Mouse (Mus musculus) ES-E14 (cell line): ENCODE measurements at regions not wholly inside any gene's neighbourhood (a gene's known extent, or its start where the extent isn't known, plus 50 kb on each side); places are given as distances from the start of the nearest gene placed in this dataset.

Experiments
- DNase-seq: peaks from one replicate; pipeline ENCODE4 v3.0.0-alpha.2; 2013; ENCODE audit warnings: low read depth, low spot score
- H3K27ac ChIP-seq: 2 replicates; pipeline ENCODE4 v1.5.1; 2012; ENCODE audit warnings: low read depth, mild to moderate bottlenecking, low read length, moderate library complexity, mixed read lengths; ENCODE audit not compliant: poor library complexity, insufficient read depth, severe bottlenecking
- H3K36me3 ChIP-seq: 2 replicates; pipeline ENCODE4 v1.6.1; 2012; ENCODE audit warnings: mild to moderate bottlenecking, low read length, moderate library complexity, mixed read lengths; ENCODE audit not compliant: control insufficient read depth, poor library complexity, insufficient read depth, severe bottlenecking
- H3K4me1 ChIP-seq, 2 experiments: fragments of 150-350 bp in 1 of 2; sonication (generic) in 1 of 2; 2 replicates each; pipeline ENCODE4 v1.6.1; 2012; ENCODE audit warnings: low read length in 2 of 2, mild to moderate bottlenecking in 1 of 2, mixed read lengths in 1 of 2; ENCODE audit not compliant: control insufficient read depth in 2 of 2, insufficient read depth in 2 of 2, poor library complexity in 1 of 2
- H3K4me3 ChIP-seq, 2 experiments: fragments of 150-350 bp in 1 of 2; sonication (generic) in 1 of 2; 2 replicates each; pipeline ENCODE4 v1.5.1; 2012; ENCODE audit warnings: low read length in 2 of 2, low read depth in 1 of 2, mild to moderate bottlenecking in 1 of 2, mixed read lengths in 1 of 2; ENCODE audit not compliant: insufficient read depth in 1 of 2, poor library complexity in 1 of 2, severe bottlenecking in 1 of 2
- H3K9ac ChIP-seq: 2 replicates; pipeline ENCODE4 v1.6.1; 2012; ENCODE audit warnings: low read depth, mild to moderate bottlenecking, low read length, mixed read lengths; ENCODE audit not compliant: poor library complexity, insufficient read depth, severe bottlenecking
- H3K9me3 ChIP-seq: fragments of 150-350 bp; sonication (generic); 2 replicates; pipeline ENCODE4 v1.6.1; 2012; ENCODE audit warnings: low read depth, mild to moderate bottlenecking, low read length; ENCODE audit not compliant: control insufficient read depth, insufficient read depth
- CHD2 ChIP-seq: IDR thresholded peaks from 2 replicates; pipeline ENCODE4 v1.6.1; 2014; ENCODE audit warnings: mild to moderate bottlenecking, low read depth, low read length, inconsistent platforms
- HCFC1 ChIP-seq: IDR thresholded peaks from 2 replicates; pipeline ENCODE4 v1.6.1; 2012; ENCODE audit warnings: low read length, inconsistent platforms, borderline replicate concordance; ENCODE audit not compliant: insufficient read depth
- MAFK ChIP-seq: IDR thresholded peaks from 2 replicates; pipeline ENCODE4 v1.6.1; 2014; ENCODE audit warnings: mild to moderate bottlenecking, low read depth, low read length, inconsistent platforms; ENCODE audit not compliant: insufficient read depth
- ZC3H11A ChIP-seq: IDR thresholded peaks from 2 replicates; pipeline ENCODE4 v1.6.1; 2012; ENCODE audit warnings: low read depth, mild to moderate bottlenecking, inconsistent platforms, low read length, borderline replicate concordance
- ZNF384 ChIP-seq: IDR thresholded peaks from 2 replicates; pipeline ENCODE4 v1.6.1; 2012; ENCODE audit warnings: low read depth, low read length, inconsistent platforms
- in situ Hi-C, 2 experiments: fragments of 600-800 bp; cut with MboI; formaldehyde crosslinking; loops; one replicate each; pipeline ENCODE4 v1.15.1; 2025; ENCODE audit warnings: low sequenced_read_pairs in 2 of 2, inconsistent platforms in 1 of 2; ENCODE audit not compliant: unreplicated experiment in 2 of 2

- Histone ChIP-seq H3K9ac (no peak overlapping the region), H3K4me3 (no peak overlapping the region), H3K9me3 (no peaks in the 10 kb centered on the region), H3K4me1 (no peaks in the 10 kb centered on the region), H3K27ac (no peak overlapping the region), H3K36me3 (no peaks in the 10 kb centered on the region)
- TF ChIP-seq ZC3H11A (no peak), CHD2 (no peak), ZNF384 (no peak), MAFK (no peak), HCFC1 (no peak)
- DNase-seq: no peak
- in situ Hi-C loops: no loop called here
Observed at GRCm38 (mm10) chr13:35226142-35226829, 199.4 kb upstream of the Eci2 start.

- Histone ChIP-seq H3K9me3 (no peaks in the 10 kb centered on the region), H3K9ac (no peak overlapping the region), H3K36me3 (no peaks in the 10 kb centered on the region), H3K4me1 (no peaks in the 10 kb centered on the region), H3K27ac (no peak overlapping the region), H3K4me3 (no peak overlapping the region)
- in situ Hi-C loops: no loop called here
- DNase-seq: no peak
- TF ChIP-seq MAFK (no peak), HCFC1 (no peak), ZC3H11A (no peak)
Observed at GRCm38 (mm10) chr13:35226944-35227343, 200.0 kb upstream of the Eci2 start.

GRCm38 (mm10) chr13:35229601-35230000 lies 202.7 kb upstream of the Eci2 start:
- DNase-seq: no peak
- TF ChIP-seq ZNF384 (no peak), HCFC1 (no peak)
- no peak overlapping the region for H3K27ac ChIP-seq
- H3K4me3 ChIP-seq: no peak overlapping the region
- no peak overlapping the region for H3K9ac ChIP-seq
- no peaks in the 10 kb centered on the region for H3K4me1 ChIP-seq
- H3K9me3 ChIP-seq: no peaks in the 10 kb centered on the region
- no peaks in the 10 kb centered on the region for H3K36me3 ChIP-seq
- in situ Hi-C loops: no loop called here

- no peak for TF ChIP-seq MAFK
- no peak for TF ChIP-seq CHD2
- no peak for TF ChIP-seq ZC3H11A
- TF ChIP-seq HCFC1: no peak
- no peak for TF ChIP-seq ZNF384
- no peak overlapping the region for H3K4me3 ChIP-seq
Observed at GRCm38 (mm10) chr13:35233636-35234035, 206.7 kb upstream of the Eci2 start.

GRCm38 (mm10) chr13:35241443-35241842 lies 214.5 kb upstream of the Eci2 start:
- no peaks in the 10 kb centered on the region for H3K36me3 ChIP-seq
- no peak for TF ChIP-seq MAFK
- TF ChIP-seq HCFC1: no peak
- TF ChIP-seq ZC3H11A: no peak
- no peak for TF ChIP-seq ZNF384
- TF ChIP-seq CHD2: no peak
- no peak overlapping the region for H3K4me3 ChIP-seq
- in situ Hi-C loops: no loop called here
- H3K9ac ChIP-seq: no peak overlapping the region
- H3K27ac ChIP-seq: no peak overlapping the region; the same call in 1 of the 2 replicates
- H3K4me1 ChIP-seq: no peaks in the 10 kb centered on the region
- no peaks in the 10 kb centered on the region for H3K9me3 ChIP-seq
- DNase-seq: no peak

More at GRCm38 (mm10) chr13:35233636-35234035, 206.7 kb upstream of the Eci2 start:
- no peak for DNase-seq
- H3K36me3 ChIP-seq: no peaks in the 10 kb centered on the region
- in situ Hi-C loops: no loop called here
- no peaks in the 10 kb centered on the region for H3K4me1 ChIP-seq
- no peaks in the 10 kb centered on the region for H3K9me3 ChIP-seq
- no peak overlapping the region for H3K27ac ChIP-seq
- no peak overlapping the region for H3K9ac ChIP-seq
